Mouse (Mus musculus): ENCODE measurements around the gene Zbed4.

- TF ChIP-seq POLR2A (IDR thresholded peaks at IDR 0.05; ENCODE audit: low read depth, low read length) (no peak), CTCF (IDR thresholded peaks at IDR 0.05; ENCODE audit: borderline replicate concordance, insufficient read depth, low read length) (no peak)
These were observed 45.1 kb upstream of the Zbed4 start for GRCm38 (mm10) chr15:88706320-88706719.
